Mouse (Mus musculus): ENCODE results near the gene Mettl27.

Mettl27 gene

DNA sequence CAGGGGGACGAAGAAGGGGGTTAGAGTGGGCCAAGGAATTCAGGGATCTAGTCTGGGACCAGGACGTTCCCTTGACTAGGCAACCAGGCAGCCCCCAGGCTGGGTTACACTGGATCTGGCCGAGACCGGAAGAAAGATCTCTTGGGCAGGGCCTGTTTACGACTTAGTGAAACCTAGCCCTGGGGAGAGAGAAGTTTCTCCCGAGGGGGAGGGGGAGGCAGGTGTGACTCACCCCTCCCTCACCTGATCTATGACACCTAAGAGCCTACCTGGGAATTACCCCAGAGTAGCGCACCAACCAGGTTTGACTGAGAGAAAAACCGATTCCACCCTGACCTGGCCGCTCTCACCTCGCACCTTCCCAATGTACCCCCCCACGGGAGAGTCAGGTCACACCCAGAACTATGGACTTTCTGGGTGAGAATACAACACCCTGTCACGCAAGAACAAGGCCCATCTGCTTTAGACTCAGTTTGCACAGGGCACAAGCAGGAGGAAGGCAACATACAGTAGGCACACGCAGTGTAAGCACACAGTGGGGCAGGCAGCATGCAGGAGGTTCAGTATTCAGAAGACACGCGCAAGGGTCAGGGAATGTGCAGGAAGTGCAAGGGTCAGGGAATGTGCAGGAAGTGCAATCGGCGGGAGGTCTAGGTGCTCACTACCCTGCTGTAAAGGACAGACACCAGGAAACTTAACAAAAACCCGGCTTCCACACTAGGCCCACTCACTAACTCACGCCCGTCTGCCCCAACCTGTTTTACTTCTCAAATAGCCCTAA, 35.2 kb downstream of the Mettl27 start:
- in situ Hi-C loops (cut with MboI; ENCODE audit: low pct_unique_long_range_greater_than_20kb in 1 of 2, low sequenced_read_pairs in 2 of 2, unreplicated experiment in 1 of 2), result loop anchor here (5.0 to 10.0 kb wide), 3 partner anchors 35 to 53 kb away; partner anchors contain the start of genes Cldn13 (in 2 of the 2) and Mettl27 (in 1 of the 2)

DNA sequence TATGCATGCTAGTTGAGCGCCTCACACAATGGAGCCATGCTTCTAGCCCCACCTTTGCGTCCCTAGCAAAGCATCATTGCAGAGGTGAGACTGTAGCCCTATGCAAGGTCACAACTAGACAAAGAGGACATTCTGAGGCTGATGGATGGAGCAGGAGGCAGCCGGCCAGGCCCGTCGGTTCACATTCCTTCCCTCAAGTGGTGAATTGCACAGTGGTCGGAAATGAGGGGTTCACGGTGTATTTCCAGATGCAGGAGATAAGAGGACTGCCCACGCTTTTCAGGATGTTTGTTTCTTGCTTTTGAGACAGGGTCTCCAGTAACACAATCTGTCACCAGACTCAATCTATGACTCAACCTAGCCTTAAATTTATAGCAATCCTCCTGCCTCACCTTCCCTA, 38.5 kb downstream of the Mettl27 start:
- in situ Hi-C loops (cut with MboI; ENCODE audit: low pct_unique_long_range_greater_than_20kb in 1 of 2, low sequenced_read_pairs in 2 of 2, unreplicated experiment in 1 of 2), result no loop called here

DNA sequence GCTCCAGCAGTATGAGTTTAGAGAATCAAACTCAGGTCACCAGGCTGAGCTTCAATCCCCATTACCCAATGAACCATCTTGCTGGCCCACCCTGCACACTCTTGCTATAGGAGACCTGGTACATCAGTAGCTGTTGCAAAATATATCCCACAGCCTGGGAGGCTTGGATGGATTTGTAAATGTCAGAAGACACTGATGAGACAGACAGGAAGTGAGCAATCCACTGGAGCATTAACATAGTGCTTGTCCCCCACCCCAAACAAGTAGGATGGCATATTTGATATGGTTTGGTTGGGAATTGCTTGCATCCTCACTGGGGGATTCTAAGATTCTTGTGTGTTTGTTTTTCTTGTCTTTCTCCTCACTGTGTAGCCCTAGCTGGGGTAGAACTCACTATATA, 40.9 kb downstream of the Mettl27 start:
- in situ Hi-C loops (cut with MboI; ENCODE audit: low pct_unique_long_range_greater_than_20kb in 1 of 2, low sequenced_read_pairs in 2 of 2, unreplicated experiment in 1 of 2), result no loop called here

DNA sequence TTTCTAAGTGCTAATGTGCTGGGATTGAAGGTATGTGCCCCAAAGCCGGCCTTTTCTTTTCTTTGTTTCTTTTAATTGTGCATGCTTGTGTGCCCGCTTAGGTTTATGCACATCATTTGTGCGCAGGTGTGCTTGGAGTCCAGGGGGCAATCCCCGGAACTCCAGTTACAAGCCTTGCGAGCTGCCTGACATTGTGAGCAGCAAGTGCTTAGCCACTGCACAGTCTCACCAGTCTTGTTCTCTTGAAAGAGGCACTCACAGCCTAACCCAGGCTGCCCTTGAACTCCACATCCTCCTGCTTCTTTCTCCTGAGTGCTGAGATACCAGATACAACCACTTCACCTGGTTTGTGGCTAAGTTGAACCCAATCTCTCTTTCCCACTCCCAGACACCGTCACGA, 41.4 kb downstream of the Mettl27 start:
- in situ Hi-C loops (cut with MboI; ENCODE audit: low pct_unique_long_range_greater_than_20kb in 1 of 2, low sequenced_read_pairs in 2 of 2, unreplicated experiment in 1 of 2), result no loop called here

DNA sequence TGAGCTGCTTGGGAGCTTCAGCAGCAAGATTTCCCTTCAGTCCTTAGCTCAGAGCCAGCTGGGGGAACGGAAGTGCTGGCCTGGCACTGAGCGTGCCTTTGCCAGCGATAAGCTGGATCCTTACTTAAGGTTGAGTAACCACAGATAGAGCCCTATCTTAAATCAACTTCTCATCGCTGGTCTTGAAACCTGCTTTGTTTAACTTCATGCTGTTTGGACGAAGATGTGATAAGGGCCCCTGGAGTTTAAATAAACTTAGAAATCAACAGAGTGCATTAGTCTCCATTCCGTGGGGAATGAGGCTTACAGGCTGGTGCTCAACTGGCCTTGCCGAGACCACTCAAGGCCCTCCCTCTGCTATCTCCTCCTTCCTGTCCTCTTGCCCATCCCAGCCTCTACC, 42.1 kb downstream of the Mettl27 start:
- in situ Hi-C loops (cut with MboI; ENCODE audit: low pct_unique_long_range_greater_than_20kb in 1 of 2, low sequenced_read_pairs in 2 of 2, unreplicated experiment in 1 of 2), result no loop called here

DNA sequence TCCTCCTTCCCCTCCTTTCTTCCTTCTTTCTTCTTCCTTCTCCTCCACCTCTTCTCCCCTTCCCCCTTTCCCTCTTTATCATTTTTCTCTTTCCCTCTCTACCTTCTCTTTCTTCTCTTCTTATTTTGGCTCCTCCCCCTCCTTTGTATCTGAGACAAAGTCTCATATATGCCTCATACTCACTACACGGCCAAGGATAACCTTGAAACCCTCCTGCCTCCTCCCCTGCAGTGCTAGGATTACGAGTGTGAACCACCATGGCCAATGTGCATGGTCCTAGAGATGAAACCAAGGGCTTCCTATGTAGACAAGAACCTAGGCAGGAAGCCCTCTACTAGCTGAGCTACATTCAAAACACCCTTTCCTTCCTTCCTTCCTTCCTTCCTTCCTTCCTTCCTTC, 42.8 kb downstream of the Mettl27 start:
- in situ Hi-C loops (cut with MboI; ENCODE audit: low pct_unique_long_range_greater_than_20kb in 1 of 2, low sequenced_read_pairs in 2 of 2, unreplicated experiment in 1 of 2), result no loop called here

DNA sequence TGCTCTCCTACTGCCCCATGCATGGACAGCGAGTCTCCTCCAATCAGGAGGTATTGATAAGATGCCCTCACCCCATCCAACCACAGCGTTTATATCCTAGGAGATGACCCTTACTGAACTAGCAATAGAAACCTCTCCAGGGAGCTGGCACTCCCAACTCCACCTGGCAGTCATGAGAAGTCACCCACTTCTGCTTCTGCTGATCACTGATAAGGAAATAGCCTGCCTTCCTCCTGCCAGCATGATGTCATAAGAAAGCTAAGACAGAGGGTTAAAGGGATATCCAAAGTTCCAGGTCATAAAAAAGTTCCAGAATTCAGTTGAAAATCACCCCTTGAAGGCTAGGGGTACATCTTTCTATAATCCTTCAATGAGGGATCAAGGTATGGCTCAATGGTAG, 44.0 kb downstream of the Mettl27 start:
- in situ Hi-C loops (cut with MboI; ENCODE audit: low pct_unique_long_range_greater_than_20kb in 1 of 2, low sequenced_read_pairs in 2 of 2, unreplicated experiment in 1 of 2), result no loop called here

DNA sequence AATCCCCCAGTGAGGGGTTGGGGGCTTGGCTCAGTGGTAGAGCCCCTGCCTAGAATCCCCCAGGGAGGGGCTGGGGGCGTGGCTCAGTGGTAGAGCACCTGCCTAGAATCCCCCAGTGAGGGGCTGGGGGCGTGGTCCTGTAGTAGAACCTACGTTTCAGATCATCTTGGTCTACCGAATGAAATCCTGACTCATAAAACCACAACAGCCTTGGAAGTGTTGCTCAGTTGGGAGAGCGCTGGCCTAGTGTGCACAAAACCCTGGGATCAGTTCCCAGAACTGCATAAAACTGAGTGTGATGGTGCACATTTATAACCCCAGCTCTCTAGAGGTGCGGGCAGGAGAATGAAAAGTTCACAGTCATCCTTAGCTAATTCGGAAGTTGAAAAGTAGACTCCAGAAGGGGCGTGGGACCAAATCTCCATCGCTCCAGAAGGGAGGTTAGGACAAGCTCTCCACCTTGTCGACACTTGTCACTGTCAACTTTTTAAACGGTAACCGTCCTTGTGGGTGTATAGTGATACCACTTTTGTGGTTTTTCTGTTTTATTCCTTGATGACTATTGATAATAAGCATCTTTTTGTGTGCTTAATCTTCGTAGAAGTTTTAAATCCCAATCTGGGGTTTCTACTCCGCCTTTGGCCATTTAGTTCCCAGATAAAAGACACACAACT, 44.5 kb downstream of the Mettl27 start:
- in situ Hi-C loops (cut with MboI; ENCODE audit: low pct_unique_long_range_greater_than_20kb in 1 of 2, low sequenced_read_pairs in 2 of 2, unreplicated experiment in 1 of 2), result no loop called here

DNA sequence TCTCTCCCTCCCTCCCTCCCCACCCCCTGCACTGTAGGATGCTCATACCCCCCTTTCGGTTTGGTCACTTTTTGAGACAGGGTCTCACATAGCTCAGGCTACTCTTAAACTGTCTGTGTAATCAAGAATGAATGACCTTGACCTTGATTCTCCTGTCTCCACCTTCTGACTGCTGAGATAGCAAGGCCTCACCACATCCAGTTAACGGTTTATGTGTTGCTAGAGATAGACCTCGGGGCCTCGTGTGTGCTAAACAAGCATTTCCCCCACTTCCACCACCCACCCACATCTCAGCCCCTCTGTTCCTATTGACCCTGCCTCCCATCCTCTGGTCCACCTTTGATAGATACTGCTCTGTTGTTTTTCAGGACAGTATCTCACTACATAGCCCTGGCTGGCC, 45.7 kb downstream of the Mettl27 start:
- in situ Hi-C loops (cut with MboI; ENCODE audit: low pct_unique_long_range_greater_than_20kb in 1 of 2, low sequenced_read_pairs in 2 of 2, unreplicated experiment in 1 of 2), result no loop called here

DNA sequence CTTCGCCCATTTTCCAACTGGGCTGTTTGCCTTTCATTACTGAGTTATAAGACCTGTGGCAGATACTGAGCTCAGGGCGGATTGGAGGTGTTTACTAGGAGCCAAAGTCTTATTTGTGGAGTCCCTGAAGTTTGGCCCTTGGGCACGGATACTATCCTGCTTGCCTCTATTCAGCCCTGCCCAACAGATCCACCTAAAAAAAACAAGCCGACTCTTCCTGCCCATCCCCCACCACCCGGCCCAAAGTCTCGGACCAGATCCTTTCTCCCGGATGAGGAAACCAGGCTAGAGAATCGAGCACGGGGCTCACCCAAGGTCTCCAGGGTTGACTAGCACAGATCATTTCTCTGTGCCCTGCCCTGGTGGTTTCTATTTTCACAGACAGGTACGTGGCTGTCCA, 49.0 kb downstream of the Mettl27 start:
- in situ Hi-C loops (cut with MboI; ENCODE audit: low pct_unique_long_range_greater_than_20kb in 1 of 2, low sequenced_read_pairs in 2 of 2, unreplicated experiment in 1 of 2), result no loop called here

DNA sequence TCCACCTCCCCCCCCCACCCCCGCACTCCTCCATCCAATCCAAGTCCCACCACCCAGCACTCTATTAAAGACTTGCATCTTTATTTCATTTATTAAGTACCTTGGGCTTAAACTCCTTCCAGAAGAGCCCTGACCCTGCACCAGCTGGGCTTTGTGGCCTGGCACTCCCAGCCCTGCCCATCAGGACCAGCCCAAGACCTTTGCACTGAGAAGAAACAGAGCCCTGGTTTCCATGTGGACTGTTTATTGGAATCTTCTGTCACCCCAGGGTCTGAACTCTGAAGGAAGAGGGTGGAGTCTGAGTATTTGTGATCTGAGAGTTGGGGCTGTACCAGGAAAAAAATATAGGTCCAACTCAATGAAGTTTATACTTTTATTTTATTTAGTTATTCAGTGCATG, 50.9 kb downstream of the Mettl27 start:
- in situ Hi-C loops (cut with MboI; ENCODE audit: low pct_unique_long_range_greater_than_20kb in 1 of 2, low sequenced_read_pairs in 2 of 2, unreplicated experiment in 1 of 2), result no loop called here

DNA sequence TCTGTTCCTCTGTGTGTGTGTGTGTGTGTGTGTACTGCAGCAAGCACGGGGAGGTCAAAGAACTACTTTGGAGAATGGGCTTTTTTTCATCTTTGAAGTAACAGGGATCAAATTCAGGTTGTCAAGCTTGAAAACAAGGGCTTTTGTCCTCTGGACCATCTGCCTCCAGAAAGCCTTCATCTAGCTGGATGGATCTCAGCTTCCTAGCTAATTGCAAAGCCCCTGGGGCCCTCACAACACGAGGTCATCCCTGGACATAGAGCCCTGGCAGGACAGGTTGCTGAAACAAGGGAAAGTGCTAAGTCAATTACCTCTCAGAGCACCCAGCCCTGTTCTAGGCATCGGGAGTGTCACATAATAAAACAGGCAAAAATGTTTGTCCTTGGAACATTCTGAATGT, 51.6 kb downstream of the Mettl27 start:
- in situ Hi-C loops (cut with MboI; ENCODE audit: low pct_unique_long_range_greater_than_20kb in 1 of 2, low sequenced_read_pairs in 2 of 2, unreplicated experiment in 1 of 2), result no loop called here

DNA sequence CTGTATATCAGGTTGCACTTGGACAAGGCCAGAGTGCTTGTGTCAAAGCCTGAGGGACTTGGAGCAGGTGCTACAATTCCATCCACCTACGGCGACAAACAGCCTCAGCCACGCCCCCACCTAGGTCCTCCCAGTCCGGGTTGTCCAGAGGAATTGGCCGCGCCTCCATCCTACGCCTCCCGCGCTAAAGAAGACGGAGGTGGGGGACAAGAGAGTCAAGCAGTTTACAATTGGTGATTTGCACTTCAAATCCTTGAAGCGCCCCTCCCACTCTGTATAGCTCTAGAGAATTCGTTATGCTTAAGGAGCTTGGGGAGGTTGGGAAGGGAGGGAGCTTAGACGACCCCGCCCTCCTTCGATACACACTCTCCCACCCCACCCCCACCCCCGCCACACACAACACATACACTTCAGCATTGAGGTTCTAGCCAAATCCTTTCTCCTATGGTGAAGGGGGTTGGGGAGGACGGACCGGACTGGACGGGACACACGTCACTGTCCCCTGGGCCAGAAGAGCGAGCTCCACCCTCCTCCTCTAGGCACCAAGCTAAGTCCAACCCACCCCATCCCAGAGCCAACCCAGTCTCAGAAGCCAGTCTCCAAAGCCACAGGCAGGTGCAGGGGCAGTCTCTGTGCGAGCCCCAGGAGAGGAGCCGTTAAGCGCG, 53.6 kb downstream of the Mettl27 start, which contains the start of gene Cldn3:
Gene Cldn3 (plus strand): TSS at position 582 of the 665 bp plus-strand sequence.
- in situ Hi-C loops (cut with MboI; ENCODE audit: low pct_unique_long_range_greater_than_20kb in 1 of 2, low sequenced_read_pairs in 2 of 2, unreplicated experiment in 1 of 2), result no loop called here

DNA sequence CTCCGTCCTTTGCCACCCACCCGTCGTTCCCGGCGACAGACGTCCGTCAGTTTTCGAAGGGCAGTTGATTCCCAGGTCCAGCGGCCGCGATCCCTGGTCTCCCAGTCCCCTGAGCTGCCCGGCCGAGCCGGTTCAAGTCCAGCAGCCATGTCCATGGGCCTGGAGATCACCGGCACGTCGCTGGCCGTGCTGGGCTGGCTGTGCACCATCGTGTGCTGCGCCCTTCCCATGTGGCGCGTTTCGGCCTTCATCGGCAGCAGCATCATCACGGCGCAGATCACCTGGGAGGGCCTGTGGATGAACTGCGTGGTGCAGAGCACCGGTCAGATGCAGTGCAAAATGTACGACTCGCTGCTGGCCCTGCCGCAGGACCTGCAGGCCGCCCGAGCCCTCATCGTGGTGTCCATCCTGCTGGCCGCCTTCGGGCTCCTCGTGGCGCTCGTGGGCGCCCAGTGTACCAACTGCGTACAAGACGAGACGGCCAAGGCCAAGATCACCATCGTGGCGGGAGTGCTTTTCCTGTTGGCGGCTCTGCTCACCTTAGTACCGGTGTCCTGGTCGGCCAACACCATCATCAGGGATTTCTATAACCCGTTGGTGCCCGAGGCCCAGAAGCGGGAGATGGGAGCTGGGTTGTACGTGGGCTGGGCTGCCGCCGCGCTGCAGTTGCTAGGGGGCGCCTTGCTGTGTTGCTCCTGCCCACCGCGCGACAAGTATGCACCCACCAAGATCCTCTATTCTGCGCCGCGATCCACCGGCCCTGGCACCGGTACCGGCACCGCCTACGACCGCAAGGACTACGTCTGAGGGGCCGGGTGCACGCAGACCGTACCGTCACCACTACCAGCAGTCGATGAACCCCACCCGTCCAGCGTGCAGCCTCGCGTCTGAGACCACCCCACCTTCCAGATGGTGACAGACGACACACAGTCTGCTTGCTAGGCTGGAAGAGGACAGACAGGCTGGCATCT, 54.4 kb downstream of the Mettl27 start:
- in situ Hi-C loops (cut with MboI; ENCODE audit: low pct_unique_long_range_greater_than_20kb in 1 of 2, low sequenced_read_pairs in 2 of 2, unreplicated experiment in 1 of 2), result no loop called here

DNA sequence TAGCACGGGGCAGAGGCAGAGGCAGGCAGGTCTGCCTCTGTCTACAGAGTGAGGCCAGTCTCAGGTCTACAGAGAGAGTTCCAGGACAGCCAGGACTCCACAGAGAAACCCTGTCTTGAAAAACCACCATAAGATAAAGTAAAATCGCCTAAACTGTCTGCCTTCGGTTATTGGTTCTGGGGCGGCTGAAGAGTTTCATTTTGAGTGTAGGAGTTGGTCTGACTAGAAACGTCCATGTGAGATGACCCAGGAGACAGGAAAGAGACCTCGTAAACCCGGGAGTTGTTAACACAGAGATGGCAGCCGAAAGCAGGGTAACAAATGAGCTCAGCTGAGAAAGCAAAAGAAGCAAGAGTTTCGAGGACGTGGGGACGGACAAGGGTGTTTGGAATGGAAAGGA, 57.0 kb downstream of the Mettl27 start:
- in situ Hi-C loops (cut with MboI; ENCODE audit: low pct_unique_long_range_greater_than_20kb in 1 of 2, low sequenced_read_pairs in 2 of 2, unreplicated experiment in 1 of 2), result no loop called here

DNA sequence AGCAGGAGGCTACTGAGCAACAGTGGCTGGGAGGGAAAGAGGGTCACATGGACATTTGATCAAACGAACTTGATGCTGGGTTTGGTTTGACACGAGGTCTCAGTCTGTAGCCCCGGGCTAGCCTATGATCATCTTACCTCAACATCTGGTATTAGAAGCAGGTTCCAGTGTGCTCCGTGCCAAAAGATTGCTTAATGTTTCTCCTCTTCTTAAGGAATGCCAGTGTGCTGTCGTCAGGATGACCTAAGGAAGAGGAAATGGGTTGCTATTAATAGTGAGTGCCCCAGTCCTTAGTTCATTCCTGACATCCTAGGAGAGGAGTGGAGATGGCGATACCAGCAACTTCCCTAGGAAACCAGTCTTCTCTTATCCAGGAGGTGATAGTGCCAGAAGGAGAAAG, 57.6 kb downstream of the Mettl27 start:
- in situ Hi-C loops (cut with MboI; ENCODE audit: low pct_unique_long_range_greater_than_20kb in 1 of 2, low sequenced_read_pairs in 2 of 2, unreplicated experiment in 1 of 2), result no loop called here

Data from mouse embryonic stem cell (cell line).